Mouse (Mus musculus): ENCODE data around the gene Abtb1.

GRCm38 (mm10) chr6:88886417-88886967, 44.7 kb upstream of the Abtb1 start:
- TF ChIP-seq POLR2A (IDR thresholded peaks at IDR 0.05; ENCODE audit: borderline replicate concordance, extremely low read depth, low read depth, low read length), result no peak
- TF ChIP-seq CTCF (IDR thresholded peaks at IDR 0.05; ENCODE audit: insufficient read depth, low read length), result no peak

All from lung, adult 2 months (tissue).